Mouse (Mus musculus) monocyte, adult 59 days (primary cell): ENCODE measurements around the gene Col17a1. TPM values are rescaled to one million over a fixed set of nuclear protein-coding genes. Genes with fewer than 3 reads are reported as not detected.

Experiments
- total RNA-seq, 2 experiments: library from RNA; stranded (reverse); gene quantifications; one replicate each; pipeline ENCODE4 v1.2.4; 2023

Col17a1 gene
- total RNA-seq = under 1 TPM in 1 of 2 experiments, not detected in 1; 0.27 TPM

DNA sequence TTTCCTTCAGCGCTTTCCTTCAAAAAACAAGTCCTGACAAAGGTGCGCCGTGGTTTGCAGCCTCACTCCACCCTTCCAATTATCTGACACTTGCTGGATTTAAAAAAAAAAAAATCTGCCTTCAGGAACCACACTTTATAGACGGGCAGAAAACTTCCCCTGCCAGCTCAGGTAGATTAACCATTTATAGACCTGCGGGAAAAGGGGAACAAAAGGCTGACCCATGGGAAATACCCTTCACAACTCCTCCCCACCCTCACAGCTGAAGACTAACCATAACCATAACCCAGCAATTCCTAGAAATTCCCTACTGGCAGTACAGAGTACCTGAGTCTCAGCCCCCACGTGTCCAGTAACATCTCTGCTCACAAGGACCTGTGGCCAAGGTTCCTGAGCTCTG, at the start of gene Col17a1:
TSS of gene Col17a1 (minus strand) at position 101 of the 400 bp plus-strand sequence.

DNA sequence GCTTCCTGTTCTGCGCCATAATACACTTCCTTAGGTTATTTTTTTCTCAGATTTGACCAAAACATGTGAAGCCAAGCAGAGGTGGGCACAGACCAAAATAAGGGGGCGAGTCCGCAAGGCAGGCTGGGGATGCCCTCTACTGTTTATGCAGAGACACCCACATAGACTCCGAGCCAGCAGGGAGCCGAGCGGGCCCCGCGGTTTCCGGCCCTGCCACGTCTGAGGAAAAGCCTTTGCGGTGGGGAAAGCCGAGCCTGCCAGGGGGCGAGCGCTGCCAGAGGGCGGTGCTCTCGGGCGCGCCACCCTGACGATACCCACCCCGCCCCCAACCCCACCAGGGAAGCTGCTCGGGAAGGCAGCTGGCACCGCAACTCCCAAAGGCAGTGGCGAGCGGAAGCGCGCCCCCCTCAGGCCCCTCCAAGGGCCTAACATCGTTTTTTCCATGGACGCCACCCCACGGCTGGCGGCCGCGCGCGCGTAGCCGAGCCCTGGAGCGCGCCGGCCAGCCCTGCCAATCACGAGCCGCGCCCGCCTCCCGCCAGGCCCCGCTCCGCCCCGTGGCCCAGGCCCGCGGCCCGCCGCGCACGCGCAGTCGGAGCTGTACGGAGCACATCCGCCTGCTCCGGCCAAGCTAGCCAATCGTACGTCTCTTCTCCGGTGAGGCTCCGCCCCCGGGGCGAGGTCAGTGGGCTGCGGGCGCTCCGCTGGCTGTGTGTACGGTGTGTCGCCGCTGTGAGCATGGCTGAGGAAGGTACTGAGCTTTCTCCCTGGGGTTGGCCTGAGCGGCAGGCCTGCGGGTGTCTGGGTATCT, 39.4 kb upstream of the Col17a1 start, which contains the start of gene Sfr1:
TSS of gene Sfr1 (plus strand) at position 612 of the 811 bp plus-strand sequence.

Other genes with a start within 250 kb of the Col17a1 start
- gene Sh3pxd2a, start 227.7 kb downstream of the Col17a1 start, total RNA-seq = 10 to 100 TPM; 15.8 to 19.3 TPM
- gene Stn1, start 154.6 kb downstream of the Col17a1 start, total RNA-seq = 10 to 100 TPM; 40.0 to 42.4 TPM
- 100 to 1,000 TPM; 144 to 149 TPM for gene Slk, start 112.4 kb downstream of the Col17a1 start, total RNA-seq
- gene Sfr1, start 39.6 kb upstream of the Col17a1 start, total RNA-seq = 100 to 1,000 TPM; 104 TPM
- gene Gsto1, start 162.9 kb upstream of the Col17a1 start, total RNA-seq = 100 to 1,000 TPM; 245 to 265 TPM
- under 1 TPM in 1 of 2 experiments, not detected in 1; 0.50 TPM for gene Gsto2, start 173.4 kb upstream of the Col17a1 start, total RNA-seq
- not detected for gene Cfap43, start 227.2 kb upstream of the Col17a1 start, total RNA-seq
- gene Itprip, start 227.2 kb upstream of the Col17a1 start, total RNA-seq = 10 to 100 TPM; 71.1 to 74.4 TPM
- not detected for gene Cfap58, start 245.6 kb upstream of the Col17a1 start, total RNA-seq